Mouse (Mus musculus): ENCODE data around the gene Zmiz2.
"Not testable (repeated sequence)": the region's sequence is repeated elsewhere in the genome, so short reads cannot be mapped to it uniquely, and the experiment has no call there.

Gene Zmiz2

DNA sequence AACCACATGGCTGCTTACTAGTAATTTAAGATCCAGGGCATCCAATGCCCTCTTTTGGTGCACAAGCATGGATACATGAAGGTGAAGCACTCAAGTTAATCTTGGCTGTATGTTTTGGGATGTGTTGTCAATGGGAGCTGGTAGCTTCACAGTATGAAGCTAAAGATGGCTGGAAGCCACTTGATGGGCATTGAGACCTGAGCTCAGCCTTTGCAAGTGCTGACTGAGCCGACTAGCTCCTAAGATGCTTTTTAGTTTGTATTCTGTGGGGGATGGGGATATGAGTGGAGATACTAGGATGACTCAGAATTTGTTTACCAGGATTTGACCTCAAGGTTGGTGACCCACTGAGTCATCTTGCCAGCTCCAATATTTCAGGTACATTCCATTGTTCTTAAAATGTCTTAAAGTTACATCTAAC lies 31.4 kb downstream of the Zmiz2 start:
- in situ Hi-C loops (cut with MseI, MboI), result no loop called here

DNA sequence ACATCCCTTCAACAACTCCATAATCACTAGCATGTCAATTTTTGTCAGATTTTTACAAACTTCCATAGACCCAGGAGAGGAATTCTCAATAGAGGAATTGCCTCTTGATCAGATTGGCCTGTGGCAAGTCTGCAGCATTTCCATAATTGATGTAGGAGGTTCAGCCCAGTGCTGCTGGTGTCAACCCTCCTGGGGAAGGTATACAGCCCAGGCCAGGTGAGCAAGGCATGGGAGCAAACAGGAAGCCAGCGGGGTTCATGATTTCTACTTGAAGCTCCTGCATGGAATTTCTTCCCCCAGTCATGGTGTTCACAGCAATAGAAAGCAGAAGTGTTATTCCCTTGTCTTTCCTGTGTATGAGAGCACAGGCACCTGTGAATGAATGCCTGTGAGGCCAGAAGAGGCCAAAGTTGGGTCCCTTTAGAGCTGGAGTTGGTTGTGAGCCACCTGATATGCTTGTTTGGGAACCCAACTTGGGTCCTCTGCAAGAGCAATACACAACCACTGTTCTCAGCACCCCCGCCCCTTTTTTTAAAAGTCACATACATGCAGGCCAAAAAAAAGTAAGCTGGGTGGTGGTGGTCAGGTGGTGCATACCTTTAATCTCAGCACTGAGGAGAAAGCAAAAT lies 32.0 kb downstream of the Zmiz2 start:
- in situ Hi-C loops (cut with MseI, MboI), result no loop called here

DNA sequence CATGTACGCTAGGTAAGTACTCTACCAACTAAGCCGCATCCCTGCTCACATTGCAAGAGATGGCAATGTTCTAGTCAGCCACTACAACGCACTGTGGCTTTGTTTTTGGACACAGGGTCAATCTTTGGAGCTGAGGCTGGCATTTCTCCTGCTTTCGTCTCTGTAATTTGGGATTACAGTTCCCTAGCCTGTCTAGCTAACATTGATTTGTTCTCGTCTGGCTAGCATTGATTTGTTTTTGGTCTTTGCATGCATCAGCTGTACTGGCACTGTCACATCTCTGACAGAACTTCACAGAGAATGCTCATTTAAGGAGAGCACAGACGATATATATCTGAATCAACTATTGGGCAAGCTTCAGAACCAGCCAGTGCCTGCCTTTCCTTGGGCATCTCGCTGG lies 41.3 kb downstream of the Zmiz2 start:
- in situ Hi-C loops (cut with MseI, MboI), result no loop called here

- in situ Hi-C loops (cut with MseI, MboI), result no loop called here
These were observed 47.6 kb downstream of the Zmiz2 start for GRCm38 (mm10) chr11:6436442-6436841.

DNA sequence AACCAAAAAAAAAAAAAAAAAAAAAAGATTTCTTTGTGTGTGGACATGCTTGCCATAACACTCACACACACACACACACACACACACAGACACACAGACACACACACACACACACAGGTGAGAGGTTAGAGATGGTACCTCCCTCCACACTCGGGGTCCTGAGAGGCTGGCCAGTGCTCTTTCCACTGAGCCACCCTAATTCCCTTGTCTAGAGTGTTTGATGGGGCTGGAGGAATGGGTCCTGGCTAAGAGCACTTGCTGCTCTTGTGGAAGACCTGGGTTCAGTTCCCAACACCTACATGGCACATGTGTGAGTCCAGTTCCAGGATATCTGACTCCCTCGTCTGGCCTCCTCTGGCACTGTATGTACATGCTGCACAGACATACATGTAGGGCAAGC lies 48.8 kb downstream of the Zmiz2 start:
- in situ Hi-C loops (cut with MseI, MboI), result no loop called here

DNA sequence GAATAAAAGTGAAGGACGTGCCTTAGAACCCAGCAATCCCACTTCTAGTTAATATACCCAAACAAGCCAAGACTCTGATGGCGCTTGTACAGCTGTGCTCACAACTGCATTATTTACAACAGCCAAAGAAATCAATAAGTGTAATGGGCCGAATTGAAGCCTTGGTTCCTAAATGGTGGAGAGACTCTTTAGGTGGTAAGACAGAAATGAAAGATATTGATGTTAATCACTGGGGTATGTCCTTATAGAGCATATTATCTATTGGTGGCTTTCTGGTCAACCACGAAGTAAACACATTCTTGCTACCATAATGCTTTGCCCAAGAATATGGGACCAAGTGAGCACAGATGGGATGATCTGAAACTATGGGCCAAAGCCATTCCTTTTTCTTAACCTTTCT lies 51.3 kb downstream of the Zmiz2 start:
- in situ Hi-C loops (cut with MseI, MboI), result no loop called here

DNA sequence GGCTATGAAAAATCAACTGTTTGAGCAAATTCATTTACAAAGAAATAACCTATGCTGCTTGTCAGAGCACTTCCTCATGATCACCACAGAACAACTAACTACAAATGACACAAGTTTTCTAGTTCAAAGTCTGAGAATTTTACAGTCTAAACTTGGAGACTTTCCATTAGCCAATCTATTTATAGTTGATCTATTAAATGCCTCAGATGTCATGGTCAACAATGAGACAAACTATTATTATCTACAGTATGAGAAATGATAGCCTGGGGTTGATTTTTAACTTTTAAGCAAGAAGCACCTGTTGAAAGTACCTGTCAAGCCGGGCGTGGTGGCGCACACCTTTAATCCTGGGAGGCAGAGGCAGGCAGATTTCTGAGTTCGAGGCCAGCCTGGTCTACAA lies 53.7 kb downstream of the Zmiz2 start:
- in situ Hi-C loops (cut with MseI, MboI), result no loop called here

DNA sequence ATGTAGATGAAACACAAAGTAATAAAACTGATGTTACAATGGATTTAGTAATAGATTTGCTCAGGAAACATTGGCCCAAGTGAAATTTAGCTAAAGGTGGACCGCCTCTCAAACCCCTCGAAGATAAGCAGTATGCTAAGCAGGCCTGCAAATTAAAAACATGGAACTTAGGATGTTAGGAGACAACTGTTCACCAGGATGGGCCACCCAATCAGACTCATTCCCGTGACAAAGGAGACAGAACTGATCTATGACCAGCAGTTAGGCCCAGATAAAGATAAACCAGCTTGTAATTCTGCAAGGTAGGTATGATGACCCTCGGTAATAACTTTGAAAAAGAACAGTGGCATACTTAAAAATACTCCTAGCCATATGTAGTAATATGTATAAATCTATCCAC lies 54.2 kb downstream of the Zmiz2 start:
- in situ Hi-C loops (cut with MseI, MboI), result no loop called here

DNA sequence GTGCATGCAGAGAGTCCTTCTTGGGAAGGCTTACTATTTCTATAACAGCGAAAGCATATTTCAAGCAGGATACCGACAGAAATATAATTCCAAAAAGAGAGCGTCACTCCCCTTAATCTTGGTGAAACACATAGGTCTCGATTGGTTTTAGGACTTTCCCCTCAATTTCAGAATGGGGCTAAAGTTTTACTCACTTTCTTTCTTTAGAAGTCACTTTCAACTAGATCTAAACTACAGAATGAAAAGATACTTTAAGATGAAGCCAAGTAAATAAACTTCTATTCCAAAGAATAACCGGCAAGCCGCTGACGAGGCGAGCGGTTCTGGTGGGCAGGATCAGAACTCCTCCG lies 54.8 kb downstream of the Zmiz2 start:
- in situ Hi-C loops (cut with MseI, MboI), result no loop called here

DNA sequence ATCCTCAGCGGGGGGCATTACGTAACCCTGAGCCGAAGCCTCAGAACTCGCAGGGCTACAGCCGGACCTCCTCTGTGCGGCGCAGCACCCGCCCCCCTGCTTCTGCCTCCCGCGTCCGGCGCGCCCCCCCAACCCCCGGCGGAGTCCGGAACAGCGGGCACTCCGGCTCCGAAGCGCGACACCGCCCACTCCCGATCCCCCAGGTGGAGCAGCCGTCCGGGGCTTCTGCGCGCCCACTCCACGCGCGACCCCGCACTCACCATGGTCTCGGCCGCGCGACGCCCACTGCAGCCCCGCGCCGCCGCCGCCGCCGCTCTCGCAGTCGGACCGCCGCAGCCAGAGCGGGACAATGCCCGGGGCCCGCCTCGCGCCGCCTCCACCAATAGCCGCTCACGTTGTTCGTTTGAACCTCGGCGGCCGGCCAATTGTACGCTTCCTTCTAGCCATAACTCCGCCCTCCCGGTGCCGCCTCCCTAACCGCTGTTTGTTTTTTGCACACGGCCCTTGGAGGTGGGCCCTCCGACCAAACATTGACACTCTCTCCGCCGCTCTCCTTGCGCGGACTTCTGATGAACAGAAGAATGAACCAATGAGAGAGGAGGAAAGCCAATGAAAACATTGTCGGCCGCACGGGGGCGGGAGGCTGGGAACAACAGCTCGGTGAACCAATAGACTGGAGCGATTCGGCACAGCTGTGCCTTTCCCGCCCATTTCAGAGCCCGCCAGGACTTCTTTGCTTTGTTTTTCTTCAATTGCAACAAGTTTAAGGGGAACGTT lies 55.4 kb downstream of the Zmiz2 start, which contains the start of gene H2afv:
TSS of gene H2afv (minus strand) at position 367 of the 777 bp plus-strand sequence.
- in situ Hi-C loops (cut with MseI, MboI), result no loop called here

DNA sequence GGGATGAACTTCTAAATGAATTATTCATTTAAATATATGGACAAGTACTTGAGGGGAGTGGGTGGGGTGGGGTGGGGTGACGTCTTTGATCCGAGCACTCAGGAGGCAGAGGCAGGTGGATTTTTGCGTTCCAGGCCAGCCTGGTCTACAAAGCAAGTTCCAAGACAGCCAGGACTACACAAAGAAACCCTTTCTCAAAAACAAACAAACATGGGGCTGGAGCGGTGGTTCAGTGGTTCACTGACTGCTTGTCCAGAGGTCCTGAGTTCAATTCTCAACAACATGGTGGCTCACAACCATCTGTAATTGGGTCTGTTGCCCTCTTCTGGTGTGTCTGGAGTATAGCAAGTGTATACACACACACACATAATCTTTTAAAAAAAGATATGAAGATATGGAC lies 56.6 kb downstream of the Zmiz2 start:
- in situ Hi-C loops (cut with MseI, MboI), result no loop called here

DNA sequence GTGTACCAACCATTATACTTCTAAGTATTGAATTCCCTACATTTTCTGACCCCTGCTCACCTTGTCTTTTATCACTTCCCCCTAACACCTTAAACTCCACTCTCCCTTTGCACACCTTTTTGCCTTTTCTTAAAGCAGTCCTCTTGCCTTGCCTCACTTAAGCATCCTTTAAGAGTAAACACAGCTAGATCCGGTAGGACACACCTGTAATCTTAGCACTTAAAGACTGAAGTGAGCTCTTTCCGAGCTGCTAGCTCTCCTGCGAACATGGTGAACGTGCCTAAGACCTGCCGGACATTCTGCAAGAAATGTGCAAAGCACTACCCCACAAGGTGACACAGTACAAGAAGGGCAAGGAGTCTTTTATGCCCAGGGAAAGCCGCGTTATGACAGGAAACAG lies 57.1 kb downstream of the Zmiz2 start:
- in situ Hi-C loops (cut with MseI, MboI), result no loop called here

DNA sequence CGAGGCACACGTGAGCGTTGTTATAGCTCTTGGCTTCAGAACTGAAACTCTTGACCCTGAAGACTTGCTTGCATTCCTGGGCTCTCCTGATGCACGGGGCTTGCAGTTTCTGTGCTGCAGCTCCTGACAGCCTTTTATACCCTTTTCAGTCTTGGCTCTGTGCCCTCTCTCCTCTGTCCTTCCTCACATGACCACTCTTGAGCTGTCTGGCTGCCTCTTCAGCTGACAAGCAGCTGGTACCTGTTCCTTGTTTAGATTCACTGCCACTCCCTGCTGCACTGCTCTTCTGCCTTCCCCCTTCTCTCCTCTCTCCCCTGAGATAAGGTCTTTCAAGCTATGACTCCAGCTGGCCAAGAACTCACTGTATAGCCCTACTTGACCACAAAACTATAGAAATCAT lies 58.6 kb downstream of the Zmiz2 start:
- in situ Hi-C loops (cut with MseI, MboI), result no loop called here

GRCm38 (mm10) chr11:6448155-6448554 lies 59.3 kb downstream of the Zmiz2 start:
- in situ Hi-C loops (cut with MseI, MboI), result not testable (repeated sequence)
